Mouse (Mus musculus) megakaryocyte, embryonic 14.5 days (primary cell): ENCODE data around the gene Adam21. TPM values are rescaled to one million over a fixed set of nuclear protein-coding genes. Genes with fewer than 3 reads are reported as not detected.

Experiments
- H3K27me3 ChIP-seq: replicated peaks from 2 replicates; pipeline ENCODE3; 2012; ENCODE audit warnings: inconsistent platforms
- H3K36me3 ChIP-seq: replicated peaks from 2 replicates; pipeline ENCODE3; 2012; ENCODE audit warnings: low read length, inconsistent platforms, mixed read lengths
- H3K4me1 ChIP-seq: 2 replicates; pipeline ENCODE4 v1.6.1; 2012; ENCODE audit warnings: inconsistent platforms
- H3K4me3 ChIP-seq: replicated peaks from 2 replicates; pipeline ENCODE3; 2012; ENCODE audit warnings: moderate library complexity, mild to moderate bottlenecking, inconsistent platforms
- H3K9me3 ChIP-seq: 2 replicates; pipeline ENCODE4 v1.6.1; 2012; ENCODE audit warnings: inconsistent platforms
- FLI1 ChIP-seq: IDR thresholded peaks from 2 replicates; pipeline ENCODE4 v1.6.1; 2012; ENCODE audit warnings: low read length, inconsistent platforms, mixed read lengths
- GATA1 ChIP-seq: IDR thresholded peaks from 3 replicates; pipeline ENCODE4 v1.6.1; 2012; ENCODE audit warnings: mixed read lengths, low read length, inconsistent platforms, borderline replicate concordance
- polyA plus RNA-seq: library from polyadenylated mRNA; stranded (reverse); fragments of >175 nt; gene quantifications from 2 replicates; pipeline ENCODE4 v1.2.3, GENCODE M21; 2012; ENCODE audit warnings: low replicate concordance; ENCODE audit not compliant: insufficient read depth

The Adam21 gene
- not detected in 2 replicates for polyA plus RNA-seq

DNA sequence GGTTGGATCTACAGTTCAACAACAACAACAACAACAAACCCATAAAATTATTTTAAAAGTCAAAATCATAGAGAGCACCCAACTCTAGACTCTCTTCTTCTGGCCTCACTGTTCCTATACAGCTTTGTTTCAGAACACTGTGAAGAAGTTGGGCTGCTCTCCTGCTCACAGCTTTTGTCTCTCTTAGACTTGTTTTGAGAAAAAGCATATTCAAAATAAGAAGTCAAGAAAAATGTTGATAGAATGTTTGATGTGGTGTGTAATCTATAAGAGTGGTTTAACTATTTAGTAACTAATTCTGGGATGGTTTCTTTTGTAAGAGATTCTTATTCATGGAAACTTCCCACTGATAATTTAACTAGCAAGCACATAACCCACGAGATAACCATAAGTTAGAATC, at the start of gene Adam21:
TSS of gene Adam21 (minus strand) at position 101 of the 400 bp plus-strand sequence.
- Histone ChIP-seq H3K4me1 (no peaks in the 10 kb centered on the region), H3K4me3 (no peak within 1 kb of the TSS), H3K9me3 (no peaks in the 10 kb centered on the region), H3K36me3 (peaks cover 29% of the 10 kb centered on the region), H3K27me3 (no peaks in the 10 kb centered on the region)
- TF ChIP-seq FLI1 (no peak), GATA1 (no peak)

DNA sequence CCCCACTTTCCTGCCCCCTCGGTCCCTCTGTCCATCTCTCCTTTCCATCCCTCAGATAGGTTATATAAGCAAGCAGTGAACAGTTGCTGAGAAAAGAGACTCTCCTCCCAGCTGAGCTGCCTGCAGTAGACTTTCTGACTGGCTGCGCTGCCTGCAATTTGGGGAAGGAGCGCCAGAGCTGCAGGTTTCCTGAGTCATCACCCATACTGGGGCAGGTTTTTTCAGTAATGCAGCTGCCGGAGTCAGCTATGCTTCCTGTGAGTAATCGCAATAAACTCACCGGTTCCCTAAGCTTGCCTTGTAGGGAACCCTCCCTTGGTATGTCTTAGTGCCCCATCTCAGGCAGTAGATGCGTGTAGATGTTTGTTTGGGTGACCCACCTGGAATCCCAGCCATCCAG, 48.7 kb upstream of the Adam21 start:
- Histone ChIP-seq H3K36me3 (no peaks in the 10 kb centered on the region), H3K9me3 (peaks cover 8% of the 10 kb centered on the region; the same call in 1 of the 2 replicates), H3K4me1 (0 out of 2 replicates have a peak, but pooled peaks cover 8% of the 10 kb centered on the region), H3K4me3 (no peak overlapping the region), H3K27me3 (peaks cover 9% of the 10 kb centered on the region)
- no peak for TF ChIP-seq FLI1
- no peak for TF ChIP-seq GATA1

DNA sequence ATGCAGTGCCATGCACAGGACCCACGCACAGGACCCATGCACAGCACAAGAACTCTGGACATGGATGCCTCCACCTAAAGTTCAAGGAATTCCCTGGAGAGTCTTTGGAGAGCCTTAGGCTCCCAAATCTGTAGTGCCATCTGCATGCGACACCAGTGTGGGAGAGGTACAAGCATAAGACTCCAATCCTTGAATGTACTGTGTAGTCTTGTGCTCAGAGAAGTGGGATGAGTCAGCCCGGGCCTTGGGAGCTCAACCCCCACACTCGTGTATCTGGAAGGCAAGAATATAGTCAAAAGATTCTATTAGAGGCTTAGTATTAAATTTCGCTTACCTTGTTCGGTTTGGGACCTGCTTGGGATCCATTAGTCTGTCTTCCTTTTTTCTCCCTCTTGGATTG, 47.5 kb upstream of the Adam21 start:
- Histone ChIP-seq H3K4me1 (0 out of 2 replicates have a peak, but pooled peaks cover 8% of the 10 kb centered on the region), H3K36me3 (no peaks in the 10 kb centered on the region), H3K27me3 (peaks cover 9% of the 10 kb centered on the region), H3K9me3 (peaks cover 5% of the 10 kb centered on the region; the same call in 1 of the 2 replicates), H3K4me3 (no peak overlapping the region)
- TF ChIP-seq FLI1 (no peak), GATA1 (no peak)

DNA sequence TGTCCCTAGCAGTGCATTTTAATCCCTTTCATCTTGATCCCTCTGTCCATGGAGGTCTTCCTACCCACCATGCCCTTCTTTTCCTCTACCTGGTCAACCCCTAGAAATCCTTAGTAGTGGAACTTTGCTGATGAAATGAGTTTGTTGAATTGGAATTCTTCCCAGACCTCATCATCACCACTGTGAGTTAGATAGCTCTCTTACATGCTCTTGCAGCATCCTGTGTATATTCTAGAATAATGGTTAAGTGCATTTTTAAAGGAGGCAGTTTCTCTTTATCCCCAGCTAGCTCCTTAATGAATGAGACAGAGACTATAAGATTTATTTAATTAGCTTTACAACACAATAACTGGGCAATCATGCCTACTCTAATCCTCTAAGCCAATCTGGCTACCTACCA, 41.2 kb upstream of the Adam21 start:
- 0 out of 2 replicates have a peak, but pooled peaks cover 3% of the 10 kb centered on the region for H3K4me1 ChIP-seq
- H3K36me3 ChIP-seq: no peaks in the 10 kb centered on the region
- peaks cover 9% of the 10 kb centered on the region for H3K9me3 ChIP-seq
- TF ChIP-seq GATA1 (no peak), FLI1 (no peak)
- H3K27me3 ChIP-seq: peaks cover 1% of the 10 kb centered on the region
- no peak overlapping the region for H3K4me3 ChIP-seq

DNA sequence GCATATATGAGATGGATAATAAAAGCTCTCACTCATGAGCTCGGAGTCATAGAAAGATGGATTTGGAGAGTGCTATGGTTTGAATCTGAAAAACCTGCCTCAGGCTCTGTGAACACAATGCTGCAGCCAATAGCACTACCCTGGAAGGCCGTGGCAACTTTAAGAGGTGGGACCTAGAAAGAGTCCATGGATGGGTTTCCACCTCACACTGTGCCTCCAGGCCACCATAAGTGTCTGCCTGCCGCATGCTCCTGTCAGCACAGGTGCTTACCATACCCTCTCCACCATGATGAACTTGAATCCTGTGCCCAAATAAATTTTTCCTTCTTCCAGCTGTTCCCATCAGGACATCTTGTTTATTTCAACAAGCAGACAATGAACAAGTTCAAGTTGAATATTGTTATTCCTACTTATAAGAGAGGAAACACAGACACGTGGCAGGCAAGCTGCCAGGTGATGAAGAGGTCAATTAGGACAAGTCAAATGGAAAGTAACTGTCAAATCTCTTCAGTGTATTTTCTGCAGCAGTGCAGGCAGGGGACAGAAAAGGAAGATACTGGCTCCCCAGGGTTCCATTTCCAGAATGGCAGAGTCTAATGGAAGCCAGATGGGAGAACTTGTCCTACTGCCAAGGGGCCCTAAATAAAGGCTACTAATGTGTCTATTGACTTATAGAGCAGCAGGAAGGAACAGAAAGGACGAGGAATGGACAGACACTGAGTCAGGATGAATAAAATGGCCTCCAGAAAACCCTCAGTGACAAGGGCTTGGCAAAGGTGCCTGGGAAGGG, 36.9 kb upstream of the Adam21 start:
- H3K4me1 ChIP-seq: 0 out of 2 replicates have a peak, but pooled peaks cover 3% of the 10 kb centered on the region
- H3K27me3 ChIP-seq: peaks cover 10% of the 10 kb centered on the region
- H3K36me3 ChIP-seq: no peaks in the 10 kb centered on the region

DNA sequence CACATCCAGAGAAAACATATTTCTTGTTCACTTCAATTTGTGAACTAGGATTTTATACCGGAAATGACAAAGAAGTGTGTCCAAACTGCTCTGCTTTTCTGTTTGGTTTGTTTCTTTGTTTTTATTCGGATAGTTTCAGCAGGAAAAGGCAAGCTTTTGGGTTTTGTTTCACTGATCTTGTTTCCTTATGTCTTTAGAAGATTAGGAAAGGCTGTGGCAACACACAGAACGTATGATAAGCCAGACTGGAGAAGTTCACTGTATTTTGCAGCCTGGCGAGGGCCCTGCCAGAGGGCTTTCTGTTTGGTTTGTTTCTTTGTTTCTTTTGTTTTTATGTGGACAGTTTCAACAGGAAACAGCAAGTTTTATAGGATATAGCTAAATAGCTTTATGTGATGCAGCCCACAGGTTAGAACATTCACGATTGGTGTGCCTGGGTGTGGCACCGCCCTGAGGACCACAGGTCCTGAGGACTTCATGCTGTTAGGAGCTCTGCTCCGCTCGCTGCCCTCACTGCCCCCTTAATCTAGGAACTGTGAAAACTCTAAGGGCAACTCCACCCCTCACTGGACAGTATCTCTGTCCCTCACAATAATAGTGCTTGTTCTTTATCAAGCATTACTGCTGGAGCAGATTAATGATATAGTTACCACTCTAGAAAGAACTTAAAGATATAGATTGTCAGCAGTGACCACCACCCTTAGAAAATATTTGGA, 28.4 kb upstream of the Adam21 start:
- H3K9me3 ChIP-seq: no peaks in the 10 kb centered on the region
- TF ChIP-seq GATA1 (no peak), FLI1 (no peak)
- H3K27me3 ChIP-seq: peaks cover 10% of the 10 kb centered on the region
- no peaks in the 10 kb centered on the region for H3K36me3 ChIP-seq
- no peak overlapping the region for H3K4me3 ChIP-seq
- H3K4me1 ChIP-seq: peaks cover 17% of the 10 kb centered on the region; the same call in 1 of the 2 replicates

More for the DNA sequence above, 36.9 kb upstream of the Adam21 start:
- no peak for TF ChIP-seq GATA1
- no peak for TF ChIP-seq FLI1
- H3K4me3 ChIP-seq: no peak overlapping the region
- peaks cover 9% of the 10 kb centered on the region for H3K9me3 ChIP-seq

DNA sequence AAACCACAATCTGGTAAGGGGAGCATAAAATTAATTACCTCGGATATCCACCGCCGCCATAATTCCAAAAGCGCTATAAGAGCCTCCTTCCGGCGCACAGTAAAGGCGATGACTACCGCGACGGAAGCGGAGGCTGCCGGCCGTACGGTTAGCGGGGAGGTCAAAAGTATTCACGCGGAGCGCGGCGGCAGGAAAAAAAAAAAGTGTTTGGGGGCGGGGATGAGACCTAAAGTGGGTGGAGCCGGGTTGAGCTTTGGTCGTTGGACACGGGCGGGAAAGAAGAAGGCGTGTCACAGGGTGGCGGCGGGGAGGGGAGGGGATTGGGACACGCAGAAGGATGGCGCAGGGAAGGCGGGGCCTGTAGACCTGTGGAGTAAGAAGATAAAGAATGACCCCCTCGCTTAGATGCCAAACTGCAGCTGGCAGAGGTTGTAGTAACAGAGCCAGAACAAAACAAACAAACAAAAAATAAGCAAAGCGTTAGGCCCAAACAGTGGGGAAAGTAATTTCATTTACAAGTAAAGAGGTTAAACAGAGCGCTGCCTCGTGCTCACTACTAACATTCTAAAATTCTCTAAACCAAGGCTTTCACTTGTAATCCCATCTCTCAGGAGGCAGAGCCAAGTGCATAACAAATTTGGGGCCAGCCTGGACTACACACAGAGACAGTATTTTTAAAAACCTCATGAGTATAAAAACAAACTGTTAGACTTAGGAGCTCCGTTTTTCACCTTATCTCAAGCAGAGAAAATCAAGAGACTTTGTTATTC, 26.8 kb upstream of the Adam21 start, which contains the start of gene Med6:
TSS of gene Med6 (minus strand) at position 107 of the 770 bp plus-strand sequence.
- Histone ChIP-seq H3K4me3 (peak within 1 kb of the TSS; percentile 92), H3K27me3 (peaks cover 4% of the 10 kb centered on the region), H3K9me3 (no peaks in the 10 kb centered on the region), H3K4me1 (peaks cover 17% of the 10 kb centered on the region; the same call in 1 of the 2 replicates), H3K36me3 (peaks cover 12% of the 10 kb centered on the region)
- TF ChIP-seq GATA1 (no peak), FLI1 (peak; percentile 56; the same call in 1 of the 2 replicates)

DNA sequence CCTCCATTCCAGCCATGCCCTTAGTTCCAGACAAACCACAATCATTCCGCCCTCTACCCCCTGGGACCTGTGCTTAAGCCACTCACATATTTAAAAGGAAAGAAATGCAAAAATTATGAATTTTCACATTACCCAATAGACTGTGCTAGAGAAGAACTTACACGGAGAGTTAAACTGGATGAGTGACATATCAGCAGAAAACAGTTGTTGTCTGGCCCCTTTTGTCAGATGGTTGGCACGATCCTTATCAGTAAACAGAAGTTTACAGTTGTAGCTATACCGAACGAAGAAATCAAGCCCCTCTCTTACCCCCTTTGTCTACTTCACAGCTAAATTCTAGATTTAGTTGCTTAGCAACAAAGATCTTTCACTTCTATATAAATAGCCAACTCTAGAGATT, 343 bp downstream of the Adam21 start:
- H3K4me1 ChIP-seq: no peaks in the 10 kb centered on the region
- no peaks in the 10 kb centered on the region for H3K27me3 ChIP-seq
- peaks cover 25% of the 10 kb centered on the region for H3K36me3 ChIP-seq
- no peaks in the 10 kb centered on the region for H3K9me3 ChIP-seq
- no peak overlapping the region for H3K4me3 ChIP-seq
- no peak for TF ChIP-seq GATA1
- no peak for TF ChIP-seq FLI1

DNA sequence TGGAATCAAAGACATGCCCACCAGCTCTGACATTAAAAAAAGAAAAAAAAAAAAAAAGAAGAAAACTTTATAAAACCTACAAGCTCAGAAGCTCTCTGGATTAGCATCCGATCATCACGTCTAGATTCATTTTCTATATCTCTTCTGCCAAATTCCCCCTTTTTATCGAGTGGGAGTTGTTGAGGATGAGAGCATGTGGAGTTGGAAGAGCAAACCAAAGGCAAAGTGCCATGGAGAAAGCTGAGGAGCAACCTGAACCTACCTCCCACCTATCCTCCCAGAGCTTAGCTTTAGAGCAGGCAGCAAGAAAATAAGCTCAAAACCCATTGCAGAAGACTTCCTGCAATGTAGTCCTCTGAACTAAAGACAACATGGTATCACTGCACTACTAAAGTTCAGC, 4.1 kb downstream of the Adam21 start:
- no peak overlapping the region for H3K4me3 ChIP-seq
- H3K27me3 ChIP-seq: no peaks in the 10 kb centered on the region
- H3K4me1 ChIP-seq: no peaks in the 10 kb centered on the region
- H3K36me3 ChIP-seq: no peaks in the 10 kb centered on the region
- TF ChIP-seq FLI1 (no peak), GATA1 (no peak)
- H3K9me3 ChIP-seq: no peaks in the 10 kb centered on the region

DNA sequence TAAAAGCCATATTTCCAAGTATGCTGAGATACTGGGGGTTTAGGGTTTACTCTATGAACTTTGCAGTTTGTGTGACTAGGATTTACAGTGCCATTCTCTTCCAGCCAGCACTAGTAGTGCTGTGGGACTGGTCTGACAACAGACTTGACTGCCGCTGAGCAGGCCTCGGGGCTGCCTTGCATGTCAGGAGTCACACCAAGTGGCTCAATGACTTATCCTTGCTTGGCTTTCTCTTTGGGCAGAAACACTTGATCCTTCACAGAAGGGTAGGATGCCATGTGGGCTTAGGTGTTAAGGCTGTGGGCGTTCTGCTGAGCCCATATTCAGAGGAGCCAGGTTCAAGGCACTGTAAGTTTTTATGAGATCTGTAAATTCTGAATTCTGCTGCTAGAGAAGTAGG, 19.0 kb downstream of the Adam21 start:
- H3K9me3 ChIP-seq: no peaks in the 10 kb centered on the region
- TF ChIP-seq FLI1: no peak
- TF ChIP-seq GATA1: no peak
- peaks cover 2% of the 10 kb centered on the region for H3K27me3 ChIP-seq
- no peak overlapping the region for H3K4me3 ChIP-seq
- H3K36me3 ChIP-seq: no peaks in the 10 kb centered on the region
- peaks cover 15% of the 10 kb centered on the region for H3K4me1 ChIP-seq
